Mouse (Mus musculus) olfactory bulb, adult 2 months (tissue): ENCODE data around the gene Sytl3.

ENCODE experiments used
- CTCF ChIP-seq: fragments of 200-500 bp; IDR thresholded peaks from 2 replicates; pipeline ENCODE4 v1.5.1; 2012; ENCODE audit warnings: low read depth, mild to moderate bottlenecking, low read length, moderate library complexity; ENCODE audit not compliant: insufficient read depth
- POLR2A ChIP-seq: fragments of 200-500 bp; IDR thresholded peaks from 2 replicates; pipeline ENCODE4 v1.6.1; 2012; ENCODE audit warnings: mild to moderate bottlenecking, low read depth, low read length, moderate library complexity; ENCODE audit not compliant: insufficient read depth

GRCm38 (mm10) chr17:6743039-6743575, 84.2 kb downstream of the Sytl3 start:
- TF ChIP-seq CTCF (no peak), POLR2A (no peak)
